Mouse (Mus musculus) megakaryocyte, embryonic 14.5 days (primary cell): ENCODE data around the gene Cct4. TPM values are rescaled to one million over a fixed set of nuclear protein-coding genes. Genes with fewer than 3 reads are reported as not detected.
A peak's percentile ranks its signal among the peaks of the same experiment; 100 is the strongest.

Experiments
- H3K27me3 ChIP-seq: replicated peaks from 2 replicates; pipeline ENCODE3; 2012; ENCODE audit warnings: inconsistent platforms
- H3K36me3 ChIP-seq: replicated peaks from 2 replicates; pipeline ENCODE3; 2012; ENCODE audit warnings: low read length, inconsistent platforms, mixed read lengths
- H3K4me1 ChIP-seq: 2 replicates; pipeline ENCODE4 v1.6.1; 2012; ENCODE audit warnings: inconsistent platforms
- H3K4me3 ChIP-seq: replicated peaks from 2 replicates; pipeline ENCODE3; 2012; ENCODE audit warnings: moderate library complexity, mild to moderate bottlenecking, inconsistent platforms
- H3K9me3 ChIP-seq: 2 replicates; pipeline ENCODE4 v1.6.1; 2012; ENCODE audit warnings: inconsistent platforms
- FLI1 ChIP-seq: IDR thresholded peaks from 2 replicates; pipeline ENCODE4 v1.6.1; 2012; ENCODE audit warnings: low read length, inconsistent platforms, mixed read lengths
- GATA1 ChIP-seq: IDR thresholded peaks from 3 replicates; pipeline ENCODE4 v1.6.1; 2012; ENCODE audit warnings: mixed read lengths, low read length, inconsistent platforms, borderline replicate concordance
- polyA plus RNA-seq: library from polyadenylated mRNA; stranded (reverse); fragments of >175 nt; gene quantifications from 2 replicates; pipeline ENCODE4 v1.2.3, GENCODE M21; 2012; ENCODE audit warnings: low replicate concordance; ENCODE audit not compliant: insufficient read depth

Gene Cct4
- polyA plus RNA-seq, 1 experiment: 273 TPM

- peak within 1 kb of the TSS; percentile 97 for H3K4me3 ChIP-seq
- H3K9me3 ChIP-seq: no peaks in the 10 kb centered on the region
- no peak for TF ChIP-seq FLI1
- no peak for TF ChIP-seq GATA1
- H3K4me1 ChIP-seq: peaks cover 52% of the 10 kb centered on the region
- peaks cover 30% of the 10 kb centered on the region for H3K36me3 ChIP-seq
- H3K27me3 ChIP-seq: no peaks in the 10 kb centered on the region
These were observed 8.1 kb upstream of the Cct4 start, which contains the start of the genes Gm28048 and Commd1 for GRCm38 (mm10) chr11:22981984-22982757. Gene Gm28048, minus strand, starts transcription at chr11:22982090. Gene Commd1, minus strand, starts transcription at chr11:22982382.

- no peaks in the 10 kb centered on the region for H3K9me3 ChIP-seq
- TF ChIP-seq FLI1 (no peak), GATA1 (no peak)
- H3K4me1 ChIP-seq: peaks cover 46% of the 10 kb centered on the region
- peaks cover 24% of the 10 kb centered on the region for H3K36me3 ChIP-seq
- H3K27me3 ChIP-seq: no peaks in the 10 kb centered on the region
- H3K4me3 ChIP-seq: peak overlapping the region; percentile 23
These were observed 7.5 kb upstream of the Cct4 start for GRCm38 (mm10) chr11:22982846-22983245.

GRCm38 (mm10) chr11:22985510-22985909 is 4.8 kb upstream of the Cct4 start:
- H3K36me3 ChIP-seq: no peaks in the 10 kb centered on the region
- no peaks in the 10 kb centered on the region for H3K9me3 ChIP-seq
- no peak for TF ChIP-seq FLI1
- no peak for TF ChIP-seq GATA1
- H3K4me3 ChIP-seq: no peak overlapping the region
- peaks cover 30% of the 10 kb centered on the region for H3K4me1 ChIP-seq
- no peaks in the 10 kb centered on the region for H3K27me3 ChIP-seq

GRCm38 (mm10) chr11:22987357-22987756 is 3.0 kb upstream of the Cct4 start:
- H3K9me3 ChIP-seq: no peaks in the 10 kb centered on the region
- peaks cover 5% of the 10 kb centered on the region for H3K36me3 ChIP-seq
- H3K27me3 ChIP-seq: no peaks in the 10 kb centered on the region
- H3K4me3 ChIP-seq: no peak overlapping the region
- TF ChIP-seq GATA1: no peak
- TF ChIP-seq FLI1: no peak
- H3K4me1 ChIP-seq: peaks cover 29% of the 10 kb centered on the region

GRCm38 (mm10) chr11:22989786-22990185 is 533 bp upstream of the Cct4 start:
- Histone ChIP-seq H3K4me1 (peaks cover 22% of the 10 kb centered on the region), H3K9me3 (no peaks in the 10 kb centered on the region), H3K36me3 (peaks cover 26% of the 10 kb centered on the region), H3K4me3 (peak overlapping the region; percentile 98), H3K27me3 (no peaks in the 10 kb centered on the region)
- TF ChIP-seq GATA1 (no peak), FLI1 (no peak)

GRCm38 (mm10) chr11:22991218-22991835 is 1.0 kb downstream of the Cct4 start:
- Histone ChIP-seq H3K9me3 (no peaks in the 10 kb centered on the region), H3K4me1 (peaks cover 19% of the 10 kb centered on the region), H3K4me3 (peak overlapping the region; percentile 98), H3K27me3 (no peaks in the 10 kb centered on the region), H3K36me3 (peaks cover 42% of the 10 kb centered on the region)
- TF ChIP-seq FLI1: no peak
- no peak for TF ChIP-seq GATA1

GRCm38 (mm10) chr11:22994271-22994670 is 4.0 kb downstream of the Cct4 start:
- Histone ChIP-seq H3K36me3 (peaks cover 70% of the 10 kb centered on the region), H3K4me1 (peaks cover 18% of the 10 kb centered on the region), H3K27me3 (no peaks in the 10 kb centered on the region), H3K9me3 (no peaks in the 10 kb centered on the region), H3K4me3 (no peak overlapping the region)
- no peak for TF ChIP-seq FLI1
- TF ChIP-seq GATA1: no peak

GRCm38 (mm10) chr11:22995461-22995860 is 5.1 kb downstream of the Cct4 start:
- H3K4me3 ChIP-seq: no peak overlapping the region

GRCm38 (mm10) chr11:22998308-22998707 is 8.0 kb downstream of the Cct4 start:
- Histone ChIP-seq H3K4me3 (no peak overlapping the region), H3K36me3 (peaks cover 99% of the 10 kb centered on the region), H3K4me1 (no peaks in the 10 kb centered on the region; the same call in 1 of the 2 replicates), H3K27me3 (no peaks in the 10 kb centered on the region), H3K9me3 (no peaks in the 10 kb centered on the region)
- TF ChIP-seq FLI1: no peak
- no peak for TF ChIP-seq GATA1

More at GRCm38 (mm10) chr11:22995461-22995860, 5.1 kb downstream of the Cct4 start:
- TF ChIP-seq GATA1 (no peak), FLI1 (no peak)
- peaks cover 82% of the 10 kb centered on the region for H3K36me3 ChIP-seq
- peaks cover 12% of the 10 kb centered on the region for H3K4me1 ChIP-seq
- no peaks in the 10 kb centered on the region for H3K9me3 ChIP-seq
- no peaks in the 10 kb centered on the region for H3K27me3 ChIP-seq

GRCm38 (mm10) chr11:23005276-23005675 is 15.0 kb downstream of the Cct4 start:
- Histone ChIP-seq H3K4me1 (peaks cover 11% of the 10 kb centered on the region), H3K9me3 (no peaks in the 10 kb centered on the region), H3K27me3 (no peaks in the 10 kb centered on the region), H3K36me3 (peaks cover 54% of the 10 kb centered on the region), H3K4me3 (no peak overlapping the region)
- TF ChIP-seq GATA1: no peak
- no peak for TF ChIP-seq FLI1

- no peak for TF ChIP-seq GATA1
- TF ChIP-seq FLI1: no peak
- Histone ChIP-seq H3K4me3 (peak overlapping the region; percentile 96), H3K4me1 (peaks cover 11% of the 10 kb centered on the region), H3K36me3 (peaks cover 35% of the 10 kb centered on the region), H3K9me3 (no peaks in the 10 kb centered on the region), H3K27me3 (peaks cover 3% of the 10 kb centered on the region)
These were observed 16.8 kb downstream of the Cct4 start for GRCm38 (mm10) chr11:23007166-23007480.
